Mouse (Mus musculus) stomach, embryonic 14.5 days (tissue): ENCODE results near the gene Psma6. TPM values are rescaled to one million over a fixed set of nuclear protein-coding genes. Genes with fewer than 3 reads are reported as not detected.
"Not testable (repeated sequence)": the region's sequence is repeated elsewhere in the genome, so short reads cannot be mapped to it uniquely, and the experiment has no call there.

ENCODE experiments used
- ATAC-seq: fragments of 200-750 bp; cut with Nextera tagmentation; 2 replicates; pipeline ENCODE4 v1.8.0; 2017; ENCODE audit warnings: low read depth, moderate TSS enrichment; ENCODE audit not compliant: insufficient number of reproducible peaks, insufficient read depth, low FRiP score
- H3K27ac ChIP-seq: fragments of 300-500 bp; sonication (generic); 2 replicates; pipeline ENCODE4 v1.5.1; 2014; ENCODE audit warnings: mild to moderate bottlenecking, low read length, moderate library complexity, mixed read lengths
- H3K27me3 ChIP-seq: fragments of 300-500 bp; sonication (generic); 2 replicates; pipeline ENCODE4 v1.6.1; 2014; ENCODE audit warnings: low read length, control low read depth, mixed read lengths; ENCODE audit not compliant: control insufficient read depth, insufficient read depth
- H3K36me3 ChIP-seq: fragments of 300-500 bp; sonication (generic); 2 replicates; pipeline ENCODE4 v1.6.1; 2014; ENCODE audit warnings: mild to moderate bottlenecking, control low read depth, low read length, moderate library complexity, mixed read lengths; ENCODE audit not compliant: control insufficient read depth, insufficient read depth
- H3K4me1 ChIP-seq: fragments of 300-500 bp; sonication (generic); 2 replicates; pipeline ENCODE4 v1.6.1; 2014; ENCODE audit warnings: low read length, control low read depth, mixed read lengths; ENCODE audit not compliant: control insufficient read depth, insufficient read depth
- H3K4me2 ChIP-seq: fragments of 300-500 bp; sonication (generic); replicated peaks from 2 replicates; pipeline ENCODE4 v1.6.1; 2014; ENCODE audit warnings: low read depth, low read length, control low read depth
- H3K4me3 ChIP-seq: fragments of 300-500 bp; sonication (generic); 2 replicates; pipeline ENCODE4 v1.5.1; 2014; ENCODE audit warnings: low read depth, low read length, control low read depth
- H3K9ac ChIP-seq: fragments of 300-500 bp; sonication (generic); replicated peaks from 2 replicates; pipeline ENCODE4 v1.6.1; 2014; ENCODE audit warnings: low read depth, mild to moderate bottlenecking, control low read depth, low read length, moderate library complexity, mixed read lengths
- H3K9me3 ChIP-seq: fragments of 300-500 bp; sonication (generic); 2 replicates; pipeline ENCODE4 v1.6.1; 2016; ENCODE audit warnings: low read depth, low read length, control low read depth; ENCODE audit not compliant: control insufficient read depth
- WGBS: fragments of 180-500 bp; shearing (Covaris S2); extraction: QIAGEN DNeasy Blood & Tissue Kit; methylation state at CpG from one replicate; pipeline ENCODE4 v1.1.7; 2014; 5-methylcytosine and 5-hydroxymethylcytosine counted together
- polyA plus RNA-seq: library from polyadenylated mRNA; unstranded; fragments of >200 nt; fragmentation: Nextera tagmentation; extraction: Ambion mirVana; gene quantifications from 2 replicates; pipeline ENCODE4 v1.2.1, GENCODE M21; 2014

Gene Psma6
- polyA plus RNA-seq, 1 experiment from 2014 or later = 421 TPM

- 80% methylated on average over 7 of the region's 7 CpGs for WGBS
Measured at GRCm38 (mm10) chr12:55387083-55387787, 3.2 kb downstream of the Psma6 start.

GRCm38 (mm10) chr12:55387788-55388465 is 3.9 kb downstream of the Psma6 start:
- Histone ChIP-seq H3K4me3 (no peak overlapping the region), H3K36me3 (no peaks in the 10 kb centered on the region), H3K27me3 (no peaks in the 10 kb centered on the region), H3K4me1 (peaks cover 8% of the 10 kb centered on the region; the same call in 1 of the 2 replicates), H3K9ac (no peak overlapping the region), H3K27ac (no peak overlapping the region), H3K9me3 (no peaks in the 10 kb centered on the region), H3K4me2 (no peak overlapping the region)
- no peak for ATAC-seq
- 46% methylated on average over 11 of the region's 11 CpGs for WGBS

More at GRCm38 (mm10) chr12:55387083-55387787, 3.2 kb downstream of the Psma6 start:
- Histone ChIP-seq H3K9me3 (no peaks in the 10 kb centered on the region), H3K9ac (no peak overlapping the region), H3K4me3 (no peak overlapping the region), H3K27ac (no peak overlapping the region), H3K27me3 (no peaks in the 10 kb centered on the region), H3K4me2 (no peak overlapping the region), H3K4me1 (peaks cover 8% of the 10 kb centered on the region; the same call in 1 of the 2 replicates), H3K36me3 (no peaks in the 10 kb centered on the region)
- ATAC-seq = no peak

GRCm38 (mm10) chr12:55388478-55388877 is 4.5 kb downstream of the Psma6 start:
- H3K27ac ChIP-seq = no peak overlapping the region
- no peak for ATAC-seq
- 61% methylated on average over 6 of the region's 6 CpGs for WGBS
- H3K4me3 ChIP-seq = no peak overlapping the region
- peaks cover 8% of the 10 kb centered on the region; the same call in 1 of the 2 replicates for H3K4me1 ChIP-seq
- H3K27me3 ChIP-seq = no peaks in the 10 kb centered on the region
- no peak overlapping the region for H3K4me2 ChIP-seq
- no peak overlapping the region for H3K9ac ChIP-seq
- H3K36me3 ChIP-seq = no peaks in the 10 kb centered on the region
- H3K9me3 ChIP-seq = no peaks in the 10 kb centered on the region

GRCm38 (mm10) chr12:55389132-55390081 is 5.4 kb downstream of the Psma6 start:
- Histone ChIP-seq H3K9me3 (no peaks in the 10 kb centered on the region), H3K36me3 (no peaks in the 10 kb centered on the region), H3K9ac (no peak overlapping the region), H3K4me2 (no peak overlapping the region), H3K4me3 (no peak overlapping the region), H3K27me3 (no peaks in the 10 kb centered on the region), H3K27ac (no peak overlapping the region), H3K4me1 (peaks cover 8% of the 10 kb centered on the region; the same call in 1 of the 2 replicates)
- 76% methylated on average over 17 of the region's 17 CpGs for WGBS
- ATAC-seq = no peak

GRCm38 (mm10) chr12:55392120-55392519 is 8.1 kb downstream of the Psma6 start:
- Histone ChIP-seq H3K4me2 (no peak overlapping the region), H3K4me3 (no peak overlapping the region), H3K9ac (no peak overlapping the region), H3K4me1 (peaks cover 8% of the 10 kb centered on the region; the same call in 1 of the 2 replicates), H3K9me3 (no peaks in the 10 kb centered on the region), H3K27ac (no peak overlapping the region), H3K27me3 (no peaks in the 10 kb centered on the region), H3K36me3 (no peaks in the 10 kb centered on the region)
- no peak for ATAC-seq

GRCm38 (mm10) chr12:55392733-55393577 is 8.9 kb downstream of the Psma6 start:
- Histone ChIP-seq H3K4me3 (no peak overlapping the region), H3K27me3 (no peaks in the 10 kb centered on the region), H3K9ac (no peak overlapping the region), H3K4me2 (no peak overlapping the region), H3K9me3 (no peaks in the 10 kb centered on the region), H3K36me3 (no peaks in the 10 kb centered on the region), H3K27ac (no peak overlapping the region), H3K4me1 (0 out of 2 replicates have a peak, but pooled peaks cover 7% of the 10 kb centered on the region)
- no peak for ATAC-seq
- 80% methylated on average over 11 of the region's 11 CpGs for WGBS

GRCm38 (mm10) chr12:55395601-55396000 is 11.6 kb downstream of the Psma6 start:
- not testable (repeated sequence) for ATAC-seq, H3K4me3 ChIP-seq, H3K9me3 ChIP-seq, H3K27me3 ChIP-seq, H3K36me3 ChIP-seq, H3K9ac ChIP-seq, H3K27ac ChIP-seq, H3K4me2 ChIP-seq
- peaks cover 13% of the 10 kb centered on the region for H3K4me1 ChIP-seq
- WGBS = 87% methylated on average over 14 of the region's 14 CpGs
